Comparison of ENCODE assay signal across 8 mouse cellular contexts in the genomic region with DNA sequence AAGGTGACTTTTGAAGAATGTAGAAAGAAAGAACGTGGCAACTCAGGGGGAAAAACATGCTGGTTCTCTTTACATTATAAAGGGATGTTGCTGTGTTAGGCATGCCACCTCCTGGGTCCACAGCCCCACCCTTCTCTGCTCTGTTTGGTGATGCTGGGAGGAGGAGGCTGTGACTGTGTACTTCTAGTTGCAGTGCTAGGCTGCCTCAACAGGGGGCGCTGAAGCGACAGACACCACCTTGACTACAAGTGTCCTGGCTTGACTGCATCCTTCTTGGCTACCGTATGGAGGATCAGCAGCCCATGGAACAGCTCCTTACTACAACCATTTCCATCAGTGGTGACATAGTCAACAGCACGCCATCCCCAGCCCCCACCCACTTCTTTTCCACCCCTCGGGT.
DNase-seq lines count a peak whose midpoint lies in the region; ATAC-seq and TF ChIP-seq lines count a peak whose summit lies in the region.

No protein-coding gene starts in this region.

- no peak for TF ChIP-seq POLR2A in ES-Bruce4 (IDR thresholded peaks at IDR 0.05; ENCODE audit: insufficient read depth, low read length)

- TF ChIP-seq CTCF in ES-Bruce4 (IDR thresholded peaks at IDR 0.05; ENCODE audit: low read depth, low read length), result peak; percentile 96

- no peaks in the 10 kb centered on the region for H3K36me3 ChIP-seq in kidney, embryonic 15.5 days
- no peaks in the 10 kb centered on the region for H3K36me3 ChIP-seq in ES-Bruce4 (ENCODE audit: control insufficient read depth, insufficient read depth, low read length, poor library complexity, severe bottlenecking)

- H3K4me3 ChIP-seq in kidney, embryonic 15.5 days (replicated peaks), result no peak overlapping the region
- H3K4me3 ChIP-seq in ES-Bruce4 (ENCODE audit: low read depth, low read length), result no peak overlapping the region

- TF ChIP-seq EP300 in ES-Bruce4 (IDR thresholded peaks at IDR 0.05; ENCODE audit: insufficient read depth, low read depth, low read length), result peak; percentile 88; the same call in 1 of the 2 replicates

- H3K4me2 ChIP-seq in kidney, embryonic 15.5 days, result no peak overlapping the region

- H3K27ac ChIP-seq in kidney, embryonic 15.5 days, result no peak overlapping the region
- H3K27ac ChIP-seq in ES-Bruce4 (ENCODE audit: insufficient read depth, low read length), result peak overlapping the region; percentile 85; the same call in 1 of the 2 replicates

- DNase-seq in kidney, adult 18-20 months, result peak; percentile 47
- DNase-seq in adrenal gland, adult 8-10 months, result peak; percentile 35
- peak; percentile 13 to 35 for DNase-seq in heart, postnatal 36 days
- peak; percentile 27 for DNase-seq in lung, postnatal 14 days
- DNase-seq in T-cell, adult 2 months (ENCODE audit: low spot score), result no peak

- H3K27me3 ChIP-seq in kidney, embryonic 15.5 days, result no peaks in the 10 kb centered on the region
- no peaks in the 10 kb centered on the region for H3K27me3 ChIP-seq in ES-Bruce4 (ENCODE audit: control insufficient read depth, insufficient read depth, low read length, poor library complexity, severe bottlenecking)

- 67% methylated on average over 6 of the region's 6 CpGs for WGBS in kidney, embryonic 15.5 days

- peaks cover 9% of the 10 kb centered on the region for H3K4me1 ChIP-seq in kidney, embryonic 15.5 days
- peaks cover 6% of the 10 kb centered on the region for H3K4me1 ChIP-seq in ES-Bruce4 (ENCODE audit: control insufficient read depth, insufficient read depth, low read length)

- no peak overlapping the region for H3K9ac ChIP-seq in kidney, embryonic 15.5 days
- no peak overlapping the region for H3K9ac ChIP-seq in ES-Bruce4 (ENCODE audit: low read depth, poor library complexity, severe bottlenecking)

- no peaks in the 10 kb centered on the region; the same call in 1 of the 2 replicates for H3K9me3 ChIP-seq in kidney, embryonic 15.5 days (replicated peaks)
- no peaks in the 10 kb centered on the region; the same call in 1 of the 2 replicates for H3K9me3 ChIP-seq in ES-Bruce4 (replicated peaks; ENCODE audit: control insufficient read depth, insufficient read depth, low read length, poor library complexity, severe bottlenecking)

- intact Hi-C loops in heart, postnatal 36 days (cut with DNase I), result no loop called here

- no peak for ATAC-seq in kidney, embryonic 15.5 days (replicated peaks; ENCODE audit: low FRiP score)
- ATAC-seq in erythroblast, adult 5-6 weeks (replicated peaks; ENCODE audit: low FRiP score, poor library complexity, severe bottlenecking), result no peak
